Mouse (Mus musculus) spleen, postnatal 0 days (tissue): ENCODE data around the gene Fkrp. TPM values are rescaled to one million over a fixed set of nuclear protein-coding genes. Genes with fewer than 3 reads are reported as not detected.

Source experiments
- polyA plus RNA-seq: library from polyadenylated mRNA; unstranded; fragments of >200 nt; fragmentation: Nextera tagmentation; extraction: Ambion mirVana; gene quantifications from 2 replicates; pipeline ENCODE4 v1.2.1, GENCODE M21; 2015

Fkrp gene
- 11.2 and 11.7 TPM in 2 replicates for polyA plus RNA-seq

GRCm38 (mm10) chr7:16816475-16817122 is at the start of gene Fkrp:
TSS of gene Fkrp (minus strand) at chr7:16816732.

DNA sequence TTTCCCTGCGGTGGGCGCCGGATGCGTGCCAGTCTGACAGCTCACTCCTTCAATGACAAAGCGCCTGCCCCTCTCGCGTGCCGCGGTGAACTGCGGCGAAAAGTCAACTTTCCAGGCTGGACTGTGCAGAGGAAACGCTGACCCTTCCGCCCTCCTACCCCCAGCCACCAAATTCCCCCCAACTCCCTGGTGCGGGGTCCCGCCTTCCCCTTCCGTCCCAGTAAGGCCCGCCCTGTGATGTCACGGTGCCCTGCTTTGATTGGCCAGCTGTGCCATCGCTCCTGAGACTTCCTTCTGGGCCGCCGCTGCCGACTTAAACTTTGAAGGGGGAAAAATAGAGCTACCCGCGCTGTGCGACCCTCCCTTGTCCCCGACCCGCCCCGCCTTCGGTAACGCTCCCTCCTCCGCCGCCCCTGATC is 26.1 kb upstream of the Fkrp start, which contains the start of gene Prkd2:
Gene Prkd2, plus strand, starts transcription at position 258 of the 419 bp plus-strand sequence.

DNA sequence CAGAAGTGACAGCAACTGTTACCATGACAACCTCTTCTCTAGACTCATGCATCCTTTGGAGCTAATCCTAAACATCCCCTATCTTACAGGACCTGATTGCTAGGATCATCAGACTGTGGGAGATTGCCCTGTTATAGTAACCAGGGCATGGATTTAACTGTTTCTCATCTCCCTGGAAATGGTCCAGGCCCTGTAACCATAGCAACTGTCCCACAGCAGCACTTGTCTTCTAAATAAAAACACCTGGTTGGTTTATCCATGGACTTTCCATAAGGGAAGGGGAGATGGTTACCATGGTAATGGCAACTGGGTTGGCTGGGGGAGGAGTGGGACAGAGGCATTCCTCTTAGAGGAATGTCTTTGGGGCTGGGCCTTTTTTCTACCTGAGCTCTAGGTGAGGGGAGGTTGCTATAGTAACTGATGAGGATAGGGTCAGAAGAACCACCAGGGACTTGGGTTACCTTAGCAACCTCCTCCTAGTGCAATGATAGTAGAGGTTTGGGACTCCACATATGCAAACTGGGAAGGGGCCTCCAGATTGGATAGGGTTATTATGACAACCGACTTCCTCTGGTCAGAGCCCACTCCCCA is 1.1 kb downstream of the Fkrp start, which contains the start of gene Strn4:
Gene Strn4, plus strand, starts transcription at position 539 of the 591 bp plus-strand sequence.

DNA sequence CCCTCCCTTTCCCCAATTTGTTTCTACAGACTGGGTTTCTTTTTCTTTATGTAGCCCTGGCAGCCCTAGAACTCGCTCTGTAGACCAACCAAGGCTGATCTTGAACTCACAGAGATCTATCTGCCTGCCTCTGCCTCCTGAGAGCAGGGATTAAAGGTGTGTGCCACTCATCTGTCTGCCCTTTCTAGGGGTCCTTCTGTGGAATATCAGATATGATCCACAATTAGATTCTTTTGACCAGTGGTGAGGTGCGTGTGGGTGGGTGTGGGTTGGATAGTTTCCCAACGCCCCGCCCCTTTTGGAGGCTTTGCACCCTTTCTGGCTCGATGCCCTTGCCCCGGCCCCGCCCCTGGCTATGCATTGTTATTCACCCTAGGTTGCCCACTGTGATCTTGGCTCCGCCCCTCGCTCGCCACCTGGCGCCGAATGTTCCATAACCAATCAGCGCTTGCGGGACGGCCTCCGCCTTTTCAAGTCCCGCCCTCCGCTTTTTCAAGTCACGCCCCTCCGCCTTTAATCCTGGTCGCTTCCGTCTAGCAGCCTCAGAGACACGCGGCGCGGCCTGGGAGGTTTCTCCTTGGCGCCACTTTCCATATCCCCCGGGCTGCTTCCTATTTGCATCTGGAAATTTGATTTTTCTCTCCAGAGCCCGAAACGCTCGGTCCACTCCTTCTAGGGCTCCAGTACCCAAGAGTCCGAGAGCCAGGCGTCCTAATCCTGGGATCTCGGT is 35.5 kb downstream of the Fkrp start, which contains the start of gene Slc1a5:
Gene Slc1a5, plus strand, starts transcription at position 516 of the 730 bp plus-strand sequence.

Other genes with a start within 250 kb of the Fkrp start
- 2.2 and 2.7 TPM in 2 replicates for gene Arhgap35, start 201.7 kb downstream of the Fkrp start, polyA plus RNA-seq
- not detected in 2 replicates for gene Ceacam15, start 141.0 kb downstream of the Fkrp start, polyA plus RNA-seq
- gene Ceacam9, start 94.8 kb downstream of the Fkrp start, polyA plus RNA-seq, result not detected in 2 replicates
- 268 and 270 TPM in 2 replicates for gene Ap2s1, start 78.3 kb downstream of the Fkrp start, polyA plus RNA-seq
- gene Slc1a5, start 35.4 kb downstream of the Fkrp start, polyA plus RNA-seq, result 107 and 108 TPM in 2 replicates
- gene Strn4, start 843 bp downstream of the Fkrp start, polyA plus RNA-seq, result 35.2 and 37.1 TPM in 2 replicates
- gene Prkd2, start 26.2 kb upstream of the Fkrp start, polyA plus RNA-seq, result 10.8 and 13.8 TPM in 2 replicates
- 1.8 and 1.9 TPM in 2 replicates for gene Dact3, start 58.6 kb upstream of the Fkrp start, polyA plus RNA-seq
- 2.7 and 2.9 TPM in 2 replicates for gene Gng8, start 75.1 kb upstream of the Fkrp start, polyA plus RNA-seq
- 1.0 and 1.3 TPM in 2 replicates for gene Ptgir, start 89.8 kb upstream of the Fkrp start, polyA plus RNA-seq
- gene Calm3, start 107.4 kb upstream of the Fkrp start, polyA plus RNA-seq, result 149 and 159 TPM in 2 replicates
- 0.47 and 0.84 TPM in 2 replicates for gene Pnmal2, start 128.0 kb upstream of the Fkrp start, polyA plus RNA-seq
- gene Pnmal1, start 142.9 kb upstream of the Fkrp start, polyA plus RNA-seq, result 0.02 TPM in 1 of 2 replicates, not detected in the other
- gene Gm42372, start 166.4 kb upstream of the Fkrp start, polyA plus RNA-seq, result 0.10 and 0.11 TPM in 2 replicates
- gene Ccdc8, start 176.0 kb upstream of the Fkrp start, polyA plus RNA-seq, result 3.1 and 4.0 TPM in 2 replicates
- gene Ppp5c, start 211.2 kb upstream of the Fkrp start, polyA plus RNA-seq, result 43.1 and 46.0 TPM in 2 replicates
- 8.1 and 9.9 TPM in 2 replicates for gene Hif3a, start 245.7 kb upstream of the Fkrp start, polyA plus RNA-seq